Mouse (Mus musculus) ES-CJ7 (cell line): Measurements from ENCODE around the gene Gm572.
A peak's percentile ranks its signal among the peaks of the same experiment; 100 is the strongest.

Source experiments
- DNase-seq: peaks from one replicate; pipeline ENCODE4 v3.0.0; 2011; ENCODE audit warnings: low read depth, low spot score

The Gm572 gene

GRCm38 (mm10) chr4:148643291-148644156, at the start of gene Gm572:
TSS of gene Gm572 (plus strand) at chr4:148643317.
- DNase-seq: no peak

- no peak for DNase-seq
Measured at GRCm38 (mm10) chr4:148593996-148594395, 49.1 kb upstream of the Gm572 start.

- DNase-seq: no peak
Measured at GRCm38 (mm10) chr4:148595916-148596315, 47.2 kb upstream of the Gm572 start.

GRCm38 (mm10) chr4:148596731-148597130, 46.4 kb upstream of the Gm572 start:
- no peak for DNase-seq

GRCm38 (mm10) chr4:148598826-148599225, 44.3 kb upstream of the Gm572 start:
- no peak for DNase-seq

- DNase-seq: peak; percentile 54
Measured at GRCm38 (mm10) chr4:148600316-148600715, 42.8 kb upstream of the Gm572 start.

- DNase-seq: no peak
Measured at GRCm38 (mm10) chr4:148601871-148602270, 41.2 kb upstream of the Gm572 start.

- no peak for DNase-seq
Measured at GRCm38 (mm10) chr4:148602357-148603120, 40.6 kb upstream of the Gm572 start, which contains the start of gene Masp2. TSS of gene Masp2 (plus strand) at chr4:148602554.

- no peak for DNase-seq
Measured at GRCm38 (mm10) chr4:148603376-148604139, 39.6 kb upstream of the Gm572 start.

GRCm38 (mm10) chr4:148604141-148604540, 39.0 kb upstream of the Gm572 start:
- DNase-seq: no peak

- DNase-seq: peak; percentile 80
Measured at GRCm38 (mm10) chr4:148604541-148605165, 38.5 kb upstream of the Gm572 start.

GRCm38 (mm10) chr4:148607758-148608157, 35.4 kb upstream of the Gm572 start:
- peak; percentile 75 for DNase-seq

GRCm38 (mm10) chr4:148609805-148610204, 33.3 kb upstream of the Gm572 start:
- DNase-seq: no peak

- no peak for DNase-seq
Measured at GRCm38 (mm10) chr4:148610631-148611364, 32.3 kb upstream of the Gm572 start.

GRCm38 (mm10) chr4:148612557-148612956, 30.6 kb upstream of the Gm572 start:
- DNase-seq: no peak

GRCm38 (mm10) chr4:148613738-148614137, 29.4 kb upstream of the Gm572 start:
- no peak for DNase-seq

GRCm38 (mm10) chr4:148619805-148620204, 23.3 kb upstream of the Gm572 start:
- DNase-seq: no peak

- DNase-seq: no peak
Measured at GRCm38 (mm10) chr4:148620718-148621117, 22.4 kb upstream of the Gm572 start.

GRCm38 (mm10) chr4:148622485-148622884, 20.6 kb upstream of the Gm572 start:
- DNase-seq: no peak

- no peak for DNase-seq
Measured at GRCm38 (mm10) chr4:148623609-148624008, 19.5 kb upstream of the Gm572 start.

- DNase-seq: no peak
Measured at GRCm38 (mm10) chr4:148625010-148625409, 18.1 kb upstream of the Gm572 start.
